Mouse (Mus musculus) left cerebral cortex, postnatal 4 days (tissue): ENCODE data around the gene Xirp2. TPM values are rescaled to one million over a fixed set of nuclear protein-coding genes. Genes with fewer than 3 reads are reported as not detected.
"Not testable (repeated sequence)": the region's sequence is repeated elsewhere in the genome, so short reads cannot be mapped to it uniquely, and the experiment has no call there.

ENCODE experiments used
- DNase-seq: peaks from one replicate; pipeline ENCODE4 v3.0.0-alpha.2; 2022
- intact Hi-C: fragments of 180-260 bp; cut with DNase I; formaldehyde crosslinking; loops from one replicate; pipeline ENCODE4 v1.15.1; 2025
- total RNA-seq, 2 experiments: library from RNA; stranded (reverse); gene quantifications; 2 replicates each; pipeline ENCODE4 v1.2.3; 2021

The Xirp2 gene
- not detected for total RNA-seq

GRCm38 (mm10) chr2:67445780-67446179, at the start of gene Xirp2:
Xirp2 (plus strand) TSS chr2:67446002.
- DNase-seq: no peak
- intact Hi-C loops: no loop called here

- intact Hi-C loops, DNase-seq: not testable (repeated sequence)
Observed at GRCm38 (mm10) chr2:67413425-67413824, 32.4 kb upstream of the Xirp2 start, which contains the start of gene Gm21830. Gm21830 (plus strand) TSS chr2:67413725.

- no peak for DNase-seq
Observed at GRCm38 (mm10) chr2:67420853-67421252, 24.9 kb upstream of the Xirp2 start.

GRCm38 (mm10) chr2:67422799-67423198, 23.0 kb upstream of the Xirp2 start:
- intact Hi-C loops: no loop called here
- no peak for DNase-seq

More at GRCm38 (mm10) chr2:67420853-67421252, 24.9 kb upstream of the Xirp2 start:
- intact Hi-C loops: no loop called here

- intact Hi-C loops: no loop called here
Observed at GRCm38 (mm10) chr2:67433081-67433480, 12.7 kb upstream of the Xirp2 start, which contains the start of gene Gm26727. Gm26727 (minus strand) TSS chr2:67433181.

GRCm38 (mm10) chr2:67438309-67438708, 7.5 kb upstream of the Xirp2 start:
- intact Hi-C loops: no loop called here
- DNase-seq: no peak

More at GRCm38 (mm10) chr2:67433081-67433480, 12.7 kb upstream of the Xirp2 start, which contains the start of gene Gm26727:
- no peak for DNase-seq

- intact Hi-C loops: no loop called here
- DNase-seq: no peak
Observed at GRCm38 (mm10) chr2:67446772-67447171, 970 bp downstream of the Xirp2 start.

GRCm38 (mm10) chr2:67447206-67447605, 1.4 kb downstream of the Xirp2 start:
- peak; percentile 53 for DNase-seq
- intact Hi-C loops: no loop called here

GRCm38 (mm10) chr2:67460857-67461256, 15.1 kb downstream of the Xirp2 start:
- intact Hi-C loops: no loop called here
- DNase-seq: no peak

- intact Hi-C loops: no loop called here
- DNase-seq: no peak
Observed at GRCm38 (mm10) chr2:67467036-67467435, 21.2 kb downstream of the Xirp2 start.

GRCm38 (mm10) chr2:67470030-67470429, 24.2 kb downstream of the Xirp2 start:
- intact Hi-C loops: loop anchor here (10.0 kb wide), 1 partner anchor 505 kb away; no protein-coding TSS in a partner anchor
- not testable (repeated sequence) for DNase-seq

GRCm38 (mm10) chr2:67477753-67478152, 32.0 kb downstream of the Xirp2 start:
- intact Hi-C loops: loop anchor here (10.0 kb wide), 1 partner anchor 513 kb away; no protein-coding TSS in a partner anchor
- DNase-seq: peak; percentile 70

GRCm38 (mm10) chr2:67481051-67481450, 35.2 kb downstream of the Xirp2 start:
- intact Hi-C loops: no loop called here
- DNase-seq: no peak

GRCm38 (mm10) chr2:67486721-67487120, 40.9 kb downstream of the Xirp2 start:
- no peak for DNase-seq

GRCm38 (mm10) chr2:67487162-67487561, 41.4 kb downstream of the Xirp2 start:
- intact Hi-C loops: no loop called here
- no peak for DNase-seq

More at GRCm38 (mm10) chr2:67486721-67487120, 40.9 kb downstream of the Xirp2 start:
- intact Hi-C loops: no loop called here

GRCm38 (mm10) chr2:67488465-67489127, 42.8 kb downstream of the Xirp2 start:
- DNase-seq: no peak
- intact Hi-C loops: no loop called here

GRCm38 (mm10) chr2:67489128-67489492, 43.3 kb downstream of the Xirp2 start:
- no peak for DNase-seq
- intact Hi-C loops: no loop called here

GRCm38 (mm10) chr2:67505457-67505856, 59.7 kb downstream of the Xirp2 start:
- no peak for DNase-seq

GRCm38 (mm10) chr2:67516405-67516804, 70.6 kb downstream of the Xirp2 start:
- no peak for DNase-seq
- intact Hi-C loops: no loop called here

More at GRCm38 (mm10) chr2:67505457-67505856, 59.7 kb downstream of the Xirp2 start:
- intact Hi-C loops: no loop called here

- DNase-seq: no peak
- intact Hi-C loops: no loop called here
Observed at GRCm38 (mm10) chr2:67535347-67535746, 89.5 kb downstream of the Xirp2 start.

GRCm38 (mm10) chr2:67539426-67539825, 93.6 kb downstream of the Xirp2 start:
- DNase-seq: peak; percentile 46
- intact Hi-C loops: no loop called here

GRCm38 (mm10) chr2:67541957-67542696, 96.3 kb downstream of the Xirp2 start:
- intact Hi-C loops: no loop called here
- no peak for DNase-seq
